Mouse (Mus musculus): ENCODE data around the gene Olfr390.

Gene Olfr390

GRCm38 (mm10) chr11:73782664-73783063, at the start of gene Olfr390:
Gene Olfr390 (plus strand): TSS chr11:73782964.
- DNase-seq (ENCODE audit: low spot score in 2 of 2) = no peak

GRCm38 (mm10) chr11:73759115-73759514, 23.6 kb upstream of the Olfr390 start:
- no peak for DNase-seq (ENCODE audit: low spot score in 2 of 2)

- DNase-seq (ENCODE audit: low spot score in 2 of 2) = no peak
Measured at GRCm38 (mm10) chr11:73780613-73781012, 2.2 kb upstream of the Olfr390 start, which contains the start of gene Olfr389. Gene Olfr389 (minus strand): TSS chr11:73780713.

GRCm38 (mm10) chr11:73802952-73803351, 20.2 kb downstream of the Olfr390 start, which contains the start of gene Olfr391-ps:
Gene Olfr391-ps (minus strand): TSS chr11:73803052.
- DNase-seq (ENCODE audit: low spot score in 2 of 2) = no peak

- no peak for DNase-seq (ENCODE audit: low spot score in 2 of 2)
Measured at GRCm38 (mm10) chr11:73816949-73817348, 34.2 kb downstream of the Olfr390 start, which contains the start of gene Olfr392. Gene Olfr392 (minus strand): TSS chr11:73817049.

All from right cerebral cortex, postnatal 36 days (tissue).